8 mouse cellular contexts compared by ENCODE assay signal in the genomic region with DNA sequence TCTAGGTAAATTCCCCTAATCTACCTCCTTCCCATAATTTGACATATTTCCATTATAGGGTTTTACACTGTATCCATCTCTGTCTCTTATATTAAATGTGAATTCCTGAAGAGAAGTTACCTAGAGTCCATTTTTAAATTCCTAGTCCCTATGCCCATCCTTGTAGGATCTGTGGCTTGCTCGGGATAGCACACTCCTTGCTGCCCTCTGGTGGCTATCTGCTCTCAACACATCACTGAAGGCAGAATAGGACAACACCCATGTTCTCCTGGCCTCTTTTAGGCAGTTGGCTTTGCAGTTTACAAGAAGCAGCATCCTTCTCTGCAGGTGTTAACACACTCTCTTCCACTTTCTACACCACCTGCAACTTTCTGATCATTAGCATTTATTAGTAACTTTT. TPM values are rescaled to one million over a fixed set of nuclear protein-coding genes. Genes with fewer than 3 reads are reported as not detected.
DNase-seq lines count a peak whose midpoint lies in the region; ATAC-seq lines count a peak whose summit lies in the region.

No protein-coding gene starts in this region.

- no peaks in the 10 kb centered on the region for H3K36me3 ChIP-seq in kidney, embryonic 16.5 days (ENCODE audit: insufficient read depth, low read length)

- H3K27ac ChIP-seq in kidney, embryonic 16.5 days (ENCODE audit: low read length) = no peak overlapping the region

- 7% methylated on average over 1 of the region's 1 CpGs for WGBS in kidney, embryonic 16.5 days

- no peak for ATAC-seq in kidney, embryonic 16.5 days (ENCODE audit: low FRiP score, low TSS enrichment)
- ATAC-seq in megakaryocyte-erythroid progenitor cell, adult 5-6 weeks (replicated peaks; ENCODE audit: low FRiP score, low TSS enrichment, poor library complexity, severe bottlenecking) = peak; percentile 76

- no peak overlapping the region for H3K4me3 ChIP-seq in kidney, embryonic 16.5 days (ENCODE audit: low read length)

- no peak overlapping the region for H3K4me2 ChIP-seq in kidney, embryonic 16.5 days (replicated peaks; ENCODE audit: low read depth, low read length)

- no peaks in the 10 kb centered on the region for H3K9me3 ChIP-seq in kidney, embryonic 16.5 days (ENCODE audit: low read length)

- H3K9ac ChIP-seq in kidney, embryonic 16.5 days (replicated peaks; ENCODE audit: low read length) = no peak overlapping the region

- peaks cover 7% of the 10 kb centered on the region for H3K4me1 ChIP-seq in kidney, embryonic 16.5 days (ENCODE audit: insufficient read depth, low read length)

- peak; percentile 29 for DNase-seq in kidney, adult 11 months
- peak; percentile 69 for DNase-seq in CD4-positive, CD25-positive, alpha-beta regulatory T cell, adult 2 months (ENCODE audit: low read depth, low spot score)
- peak; percentile 69 for DNase-seq in R1 (ENCODE audit: low read depth, low spot score)
- DNase-seq in embryo, embryonic 10 days (ENCODE audit: low spot score) = peak; percentile 83
- DNase-seq in kidney, adult 9 months = peak; percentile 65
- no peak for DNase-seq in natural killer cell, adult 2 months (ENCODE audit: low spot score in 2 of 2)

- H3K27me3 ChIP-seq in kidney, embryonic 16.5 days (ENCODE audit: insufficient read depth, low read length) = no peaks in the 10 kb centered on the region; the same call in 1 of the 2 replicates

RNA-seq across cellular contexts. Expression of gene Snx19, which starts 4.0 kb away (rescaled TPM):
- polyA plus RNA-seq in kidney, embryonic 16.5 days (2015; fragmentation: Nextera tagmentation; extraction: Ambion mirVana) = 20.5 and 22.1 TPM in 2 replicates
- 11.3 and 16.5 TPM in 2 replicates for total RNA-seq in megakaryocyte-erythroid progenitor cell, adult 5-6 weeks (2014; fragmentation: Nextera tagmentation)
- 13.3 and 13.9 TPM in 2 replicates for total RNA-seq in megakaryocyte-erythroid progenitor cell, adult 5-6 weeks (2017)

Comparison
In these comparisons a context has a peak if more than half of its experiments do, and no peak if none do; other contexts are left out.
1. DNase-seq: peak in kidney, adult 11 months (single experiment), CD4-positive, CD25-positive, alpha-beta regulatory T cell, adult 2 months (single experiment), R1 (single experiment), embryo, embryonic 10 days (single experiment) and kidney, adult 9 months (single experiment); none in natural killer cell, adult 2 months (0 of 2).